Mouse (Mus musculus) E14TG2a.4 (cell line): ENCODE data around the gene Prkcsh.

Source experiments
- H3K27me3 ChIP-seq: 2 replicates; pipeline ENCODE4 v1.6.1; 2014; ENCODE audit warnings: low read length, control low read depth; ENCODE audit not compliant: insufficient read depth
- H3K36me3 ChIP-seq: 2 replicates; pipeline ENCODE4 v1.6.1; 2014; ENCODE audit warnings: low read length, control low read depth; ENCODE audit not compliant: insufficient read depth
- H3K4me1 ChIP-seq: replicated peaks from 2 replicates; pipeline ENCODE4 v1.6.1; 2014; ENCODE audit warnings: low read depth, low read length, control low read depth
- H3K4me3 ChIP-seq: replicated peaks from 2 replicates; pipeline ENCODE4 v1.5.1; 2014; ENCODE audit warnings: mild to moderate bottlenecking, low read length
- H3K9me3 ChIP-seq: 2 replicates; pipeline ENCODE4 v1.6.1; 2014; ENCODE audit warnings: low read length, control low read depth
- CTCF ChIP-seq: conservative IDR thresholded peaks from 2 replicates; pipeline ENCODE4 v1.5.1; 2014; ENCODE audit warnings: low read length
- NANOG ChIP-seq: IDR thresholded peaks from 2 replicates; pipeline ENCODE4 v1.6.1; 2014; ENCODE audit warnings: borderline replicate concordance, low read length, mixed read lengths
- POU5F1 ChIP-seq: IDR thresholded peaks from 2 replicates; pipeline ENCODE4 v1.6.1; 2014; ENCODE audit warnings: low read length, borderline replicate concordance

Gene Prkcsh

DNA sequence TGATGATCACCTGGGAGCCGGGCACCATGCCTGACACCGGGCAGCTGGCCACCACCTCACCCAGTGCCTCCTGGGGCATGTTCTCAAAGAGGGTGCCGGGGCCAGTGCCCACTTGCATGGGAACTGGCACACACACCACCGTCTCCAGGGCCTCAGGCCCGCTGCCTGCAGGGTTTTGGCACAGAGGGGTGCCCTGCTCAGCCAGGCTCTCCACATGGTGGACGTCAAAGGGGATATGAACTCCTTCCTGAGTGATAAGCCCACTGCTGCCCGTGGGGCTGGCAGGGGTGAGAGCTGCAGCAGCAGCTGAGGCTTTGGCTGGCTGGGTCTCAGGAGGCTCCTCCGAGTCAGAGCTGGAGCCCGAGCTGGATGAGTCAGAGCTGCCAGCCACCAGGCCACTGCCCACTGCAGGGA lies 55.4 kb downstream of the Prkcsh start:
- Histone ChIP-seq H3K27me3 (peaks cover 19% of the 10 kb centered on the region), H3K9me3 (no peaks in the 10 kb centered on the region), H3K36me3 (peaks cover 60% of the 10 kb centered on the region), H3K4me3 (no peak overlapping the region), H3K4me1 (peaks cover 30% of the 10 kb centered on the region)
- no peak for TF ChIP-seq CTCF
- no peak for TF ChIP-seq POU5F1
- TF ChIP-seq NANOG: no peak

DNA sequence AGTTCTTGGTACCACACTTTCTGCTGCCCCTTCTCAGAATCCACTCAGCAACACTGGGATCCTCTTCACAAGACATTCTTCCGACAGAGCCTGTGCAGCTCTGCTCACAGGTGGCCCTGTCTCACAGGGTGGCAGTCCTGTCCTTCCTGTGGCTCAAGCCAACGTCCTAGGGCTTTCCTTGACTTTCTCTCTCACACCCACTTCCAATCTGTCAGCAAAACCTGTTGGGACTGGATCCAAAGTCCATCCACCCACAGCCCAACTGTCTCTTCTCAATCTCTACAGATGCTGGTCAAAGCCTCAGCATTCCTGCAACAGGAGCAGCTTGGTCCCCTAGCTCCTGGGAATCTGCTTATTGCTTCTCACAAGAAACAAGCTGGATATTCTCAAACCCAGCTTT lies 58.7 kb downstream of the Prkcsh start:
- Histone ChIP-seq H3K9me3 (no peaks in the 10 kb centered on the region), H3K36me3 (peaks cover 90% of the 10 kb centered on the region), H3K4me3 (no peak overlapping the region), H3K27me3 (peaks cover 2% of the 10 kb centered on the region; the same call in 1 of the 2 replicates), H3K4me1 (peaks cover 8% of the 10 kb centered on the region)
- TF ChIP-seq CTCF (no peak), POU5F1 (no peak), NANOG (no peak)
